Mouse (Mus musculus) myocyte (in vitro differentiated cells): ENCODE measurements around the gene Mreg. TPM values are rescaled to one million over a fixed set of nuclear protein-coding genes. Genes with fewer than 3 reads are reported as not detected.
A peak's percentile ranks its signal among the peaks of the same experiment; 100 is the strongest.
"Not testable (repeated sequence)": the region's sequence is repeated elsewhere in the genome, so short reads cannot be mapped to it uniquely, and the experiment has no call there.

Source experiments
- H3K27me3 ChIP-seq: one replicate; pipeline ENCODE4 v1.6.1; 2011; ENCODE audit not compliant: control insufficient read depth, insufficient read depth, insufficient read length
- H3K36me3 ChIP-seq: one replicate; pipeline ENCODE4 v1.6.1; 2011; ENCODE audit not compliant: control insufficient read depth, insufficient read depth
- H3K4me2 ChIP-seq: one replicate; pipeline ENCODE4 v1.6.1; 2011; ENCODE audit warnings: low read depth, control low read depth
- H3K4me3 ChIP-seq: one replicate; pipeline ENCODE4 v1.5.1; 2011; ENCODE audit warnings: mild to moderate bottlenecking, control low read depth, moderate library complexity
- H3K79me2 ChIP-seq: one replicate; pipeline ENCODE4 v1.6.1; 2011; ENCODE audit not compliant: control insufficient read depth, insufficient read depth
- H3ac ChIP-seq: one replicate; pipeline ENCODE4 v1.6.1; 2011; ENCODE audit not compliant: control insufficient read depth, insufficient read length
- CEBPB ChIP-seq: IDR thresholded peaks from 2 replicates; pipeline ENCODE4 v1.6.1; 2011; ENCODE audit warnings: mild to moderate bottlenecking, moderate library complexity; ENCODE audit not compliant: poor library complexity, insufficient read depth, severe bottlenecking
- E2F4 ChIP-seq: IDR thresholded peaks from one replicate; pipeline ENCODE4 v1.6.1; 2011; ENCODE audit warnings: mild to moderate bottlenecking, control low read depth, moderate library complexity; ENCODE audit not compliant: insufficient read depth
- MAX ChIP-seq: IDR thresholded peaks from one replicate; pipeline ENCODE4 v1.6.1; 2011; ENCODE audit warnings: low read depth, mild to moderate bottlenecking, control low read depth
- MYOD1 ChIP-seq, 3 experiments: IDR thresholded peaks; one replicate each; pipeline ENCODE4 v1.6.1; 2011; ENCODE audit warnings: control low read depth in 2 of 3, low read depth in 2 of 3, mild to moderate bottlenecking in 2 of 3, moderate library complexity in 1 of 3; ENCODE audit not compliant: insufficient read length in 2 of 3, control insufficient read depth in 1 of 3
- MYOG ChIP-seq, 3 experiments: IDR thresholded peaks; one replicate each; pipeline ENCODE4 v1.6.1; 2011; ENCODE audit warnings: control low read depth in 2 of 3, low read depth in 2 of 3, mild to moderate bottlenecking in 2 of 3; ENCODE audit not compliant: insufficient read length in 2 of 3, control insufficient read depth in 1 of 3, insufficient read depth in 1 of 3
- POLR2A ChIP-seq: IDR thresholded peaks from one replicate; pipeline ENCODE4 v1.6.1; 2011; ENCODE audit warnings: low read depth, mild to moderate bottlenecking, control low read depth, moderate library complexity; ENCODE audit not compliant: insufficient read length
- POLR2AphosphoS2 ChIP-seq: IDR thresholded peaks from one replicate; pipeline ENCODE4 v1.6.1; 2011; ENCODE audit warnings: low read depth, control low read depth; ENCODE audit not compliant: insufficient read length
- REST ChIP-seq: IDR thresholded peaks from one replicate; pipeline ENCODE4 v1.6.1; 2011; ENCODE audit warnings: mild to moderate bottlenecking, control low read depth, moderate library complexity; ENCODE audit not compliant: insufficient read depth, insufficient read length
- SRF ChIP-seq: IDR thresholded peaks from one replicate; pipeline ENCODE4 v1.6.1; 2011; ENCODE audit warnings: low read depth; ENCODE audit not compliant: control insufficient read depth, insufficient read length
- TCF12 ChIP-seq: IDR thresholded peaks from one replicate; pipeline ENCODE4 v1.6.1; 2011; ENCODE audit warnings: mild to moderate bottlenecking, control low read depth; ENCODE audit not compliant: poor library complexity, insufficient read depth, severe bottlenecking
- TCF3 ChIP-seq: IDR thresholded peaks from one replicate; pipeline ENCODE4 v1.6.1; 2011; ENCODE audit warnings: low read depth, control low read depth; ENCODE audit not compliant: insufficient read length
- USF1 ChIP-seq: IDR thresholded peaks from one replicate; pipeline ENCODE4 v1.6.1; 2011; ENCODE audit warnings: low read depth, mild to moderate bottlenecking, control low read depth, moderate library complexity
- polyA plus RNA-seq: library from polyadenylated mRNA; unstranded; fragments of >200 nt; fragmentation: generic; extraction: Trizol; gene quantifications from one replicate; pipeline ENCODE4 v1.2.1, GENCODE M21; 2012; ENCODE audit warnings: missing spikeins

The Mreg gene
- polyA plus RNA-seq, 1 experiment, result 2.0 TPM

GRCm38 (mm10) chr1:72253881-72254491, 41.9 kb upstream of the Mreg start:
- no peaks in the 10 kb centered on the region for H3K79me2 ChIP-seq
- H3K27me3 ChIP-seq, result no peaks in the 10 kb centered on the region
- H3ac ChIP-seq, result no peak overlapping the region
- H3K36me3 ChIP-seq, result peaks cover 3% of the 10 kb centered on the region
- H3K4me3 ChIP-seq, result peak overlapping the region; percentile 30
- peak overlapping the region; percentile 92 for H3K4me2 ChIP-seq
- no peak for TF ChIP-seq SRF
- TF ChIP-seq MYOD1 (IDR thresholded peaks at IDR 0.05; ENCODE audit: control insufficient read depth in 1 of 3, insufficient read length in 2 of 3, low read depth in 2 of 3), result no peak
- TF ChIP-seq TCF12, result no peak
- no peak for TF ChIP-seq REST
- TF ChIP-seq TCF3, result no peak
- no peak for TF ChIP-seq MAX
- TF ChIP-seq USF1, result no peak
- TF ChIP-seq POLR2A, result no peak
- no peak for TF ChIP-seq POLR2AphosphoS2
- no peak for TF ChIP-seq CEBPB
- TF ChIP-seq E2F4, result no peak
- TF ChIP-seq MYOG (IDR thresholded peaks at IDR 0.05; ENCODE audit: control insufficient read depth in 1 of 3, insufficient read depth in 1 of 3, insufficient read length in 2 of 3, low read depth in 2 of 3), result no peak

GRCm38 (mm10) chr1:72251806-72252205, 39.7 kb upstream of the Mreg start:
- H3K79me2 ChIP-seq, result no peaks in the 10 kb centered on the region
- no peak overlapping the region for H3ac ChIP-seq
- H3K27me3 ChIP-seq, result no peaks in the 10 kb centered on the region
- no peak overlapping the region for H3K4me3 ChIP-seq
- H3K36me3 ChIP-seq, result no peaks in the 10 kb centered on the region
- TF ChIP-seq E2F4 (no peak), MYOD1 (IDR thresholded peaks at IDR 0.05; ENCODE audit: control insufficient read depth in 1 of 3, insufficient read length in 2 of 3, low read depth in 2 of 3) (no peak), TCF12 (no peak), REST (no peak), MAX (no peak), USF1 (no peak), POLR2AphosphoS2 (no peak), SRF (no peak), TCF3 (no peak), CEBPB (no peak), POLR2A (no peak), MYOG (IDR thresholded peaks at IDR 0.05; ENCODE audit: control insufficient read depth in 1 of 3, insufficient read depth in 1 of 3, insufficient read length in 2 of 3, low read depth in 2 of 3) (no peak)
- no peak overlapping the region for H3K4me2 ChIP-seq

- not testable (repeated sequence) for H3K4me2 ChIP-seq, H3ac ChIP-seq, H3K79me2 ChIP-seq, H3K36me3 ChIP-seq, H3K4me3 ChIP-seq, H3K27me3 ChIP-seq
Observed at GRCm38 (mm10) chr1:72248226-72248737, 36.2 kb upstream of the Mreg start.

GRCm38 (mm10) chr1:72244317-72245036, 32.4 kb upstream of the Mreg start:
- Histone ChIP-seq H3K4me2 (peak overlapping the region; percentile 71), H3K4me3 (peak overlapping the region; percentile 30), H3K79me2 (no peaks in the 10 kb centered on the region), H3K36me3 (no peaks in the 10 kb centered on the region), H3K27me3 (no peaks in the 10 kb centered on the region), H3ac (peak overlapping the region; percentile 96)
- TF ChIP-seq CEBPB (0 out of 2 replicates have a peak, but pooled peaks have one; percentile 28), POLR2A (peak; percentile 73), MAX (no peak), TCF12 (no peak), SRF (no peak), POLR2AphosphoS2 (peak; percentile 53), USF1 (no peak)

GRCm38 (mm10) chr1:72243656-72244316, 31.7 kb upstream of the Mreg start:
- Histone ChIP-seq H3K27me3 (no peaks in the 10 kb centered on the region), H3ac (peak overlapping the region; percentile 96), H3K4me2 (peak overlapping the region; percentile 71), H3K79me2 (no peaks in the 10 kb centered on the region), H3K36me3 (no peaks in the 10 kb centered on the region), H3K4me3 (peak overlapping the region; percentile 30)
- TF ChIP-seq POLR2A (peak; percentile 94), MYOG (IDR thresholded peaks at IDR 0.05; ENCODE audit: control insufficient read depth in 1 of 3, insufficient read depth in 1 of 3, insufficient read length in 2 of 3, low read depth in 2 of 3) (peak in 1 of 3 experiments; percentile 29), POLR2AphosphoS2 (peak; percentile 96), E2F4 (no peak), USF1 (no peak), SRF (peak; percentile 100)
